Mouse (Mus musculus): ENCODE data around the gene Runx3. TPM values are rescaled to one million over a fixed set of nuclear protein-coding genes. Genes with fewer than 3 reads are reported as not detected.

The Runx3 gene
- polyA plus RNA-seq, 1 experiment = not detected

- Histone ChIP-seq H3K27ac (ENCODE audit: insufficient read depth, low read depth, low read length) (no peak overlapping the region), H3K4me1 (ENCODE audit: control insufficient read depth, insufficient read depth, low read length) (peaks cover 2% of the 10 kb centered on the region), H3K4me3 (ENCODE audit: insufficient read depth, low read depth, low read length) (no peak overlapping the region)
- WGBS = 80% methylated on average over 5 of the region's 5 CpGs
- TF ChIP-seq CTCF (IDR thresholded peaks at IDR 0.05; ENCODE audit: insufficient read depth, low read depth, low read length) (no peak), POLR2A (IDR thresholded peaks at IDR 0.05; ENCODE audit: insufficient read depth, low read depth, low read length) (no peak)
These were observed 3.3 kb downstream of the Runx3 start for GRCm38 (mm10) chr4:135123721-135124120.

DNA sequence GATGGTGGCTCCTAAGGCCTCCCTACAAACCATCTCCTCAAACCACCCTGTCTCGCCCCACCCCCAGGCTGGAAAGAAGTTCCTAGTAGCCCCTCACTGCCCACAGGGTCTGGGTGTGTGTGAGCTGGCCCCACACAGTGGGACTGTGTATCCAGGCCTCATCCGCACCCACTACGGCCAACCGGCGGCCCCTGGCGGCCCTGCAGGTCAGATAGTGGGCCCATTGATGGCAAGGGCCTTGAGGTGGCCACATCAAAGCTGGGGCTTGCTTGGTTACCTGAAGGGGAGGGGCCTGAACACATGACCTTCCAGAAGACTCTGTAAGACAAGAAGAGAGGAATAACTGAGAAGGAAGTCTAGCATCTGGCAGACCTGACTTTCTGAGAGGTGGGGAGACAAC lies 4.3 kb downstream of the Runx3 start:
- Histone ChIP-seq H3K4me1 (ENCODE audit: control insufficient read depth, insufficient read depth, low read length) (peaks cover 7% of the 10 kb centered on the region), H3K4me3 (ENCODE audit: insufficient read depth, low read depth, low read length) (no peak overlapping the region), H3K27ac (ENCODE audit: insufficient read depth, low read depth, low read length) (no peak overlapping the region)
- WGBS = 96% methylated on average over 6 of the region's 6 CpGs
- TF ChIP-seq CTCF (IDR thresholded peaks at IDR 0.05; ENCODE audit: insufficient read depth, low read depth, low read length) (no peak), POLR2A (IDR thresholded peaks at IDR 0.05; ENCODE audit: insufficient read depth, low read depth, low read length) (no peak)

GRCm38 (mm10) chr4:135125152-135125551 lies 4.7 kb downstream of the Runx3 start:
- 91% methylated on average over 3 of the region's 3 CpGs for WGBS
- Histone ChIP-seq H3K27ac (ENCODE audit: insufficient read depth, low read depth, low read length) (no peak overlapping the region), H3K4me1 (ENCODE audit: control insufficient read depth, insufficient read depth, low read length) (peaks cover 7% of the 10 kb centered on the region), H3K4me3 (ENCODE audit: insufficient read depth, low read depth, low read length) (no peak overlapping the region)
- TF ChIP-seq CTCF (IDR thresholded peaks at IDR 0.05; ENCODE audit: insufficient read depth, low read depth, low read length) (no peak), POLR2A (IDR thresholded peaks at IDR 0.05; ENCODE audit: insufficient read depth, low read depth, low read length) (no peak)

DNA sequence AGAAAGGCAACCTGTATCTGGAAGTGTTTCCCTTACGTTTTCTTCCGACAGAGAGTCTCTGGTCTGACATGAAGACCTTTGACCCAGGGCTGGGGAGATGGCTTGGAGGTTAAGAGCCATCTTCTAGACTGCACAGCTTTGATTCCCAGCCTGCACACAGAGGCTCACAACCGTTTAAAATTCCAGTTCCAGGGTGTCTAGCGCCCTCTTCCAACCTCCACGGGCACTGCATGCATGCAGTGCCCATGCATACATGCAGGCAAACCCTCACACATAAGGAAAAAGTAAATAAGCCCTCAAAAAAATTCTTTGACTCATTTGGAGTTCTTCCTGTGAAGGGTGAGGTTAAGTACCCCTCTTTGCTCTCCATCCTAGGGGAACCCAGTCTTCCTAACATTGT lies 5.9 kb downstream of the Runx3 start:
- Histone ChIP-seq H3K4me3 (ENCODE audit: insufficient read depth, low read depth, low read length) (no peak overlapping the region), H3K27ac (ENCODE audit: insufficient read depth, low read depth, low read length) (no peak overlapping the region), H3K4me1 (ENCODE audit: control insufficient read depth, insufficient read depth, low read length) (peaks cover 7% of the 10 kb centered on the region)
- 78% methylated on average over 5 of the region's 5 CpGs for WGBS
- TF ChIP-seq POLR2A (IDR thresholded peaks at IDR 0.05; ENCODE audit: insufficient read depth, low read depth, low read length) = no peak

DNA sequence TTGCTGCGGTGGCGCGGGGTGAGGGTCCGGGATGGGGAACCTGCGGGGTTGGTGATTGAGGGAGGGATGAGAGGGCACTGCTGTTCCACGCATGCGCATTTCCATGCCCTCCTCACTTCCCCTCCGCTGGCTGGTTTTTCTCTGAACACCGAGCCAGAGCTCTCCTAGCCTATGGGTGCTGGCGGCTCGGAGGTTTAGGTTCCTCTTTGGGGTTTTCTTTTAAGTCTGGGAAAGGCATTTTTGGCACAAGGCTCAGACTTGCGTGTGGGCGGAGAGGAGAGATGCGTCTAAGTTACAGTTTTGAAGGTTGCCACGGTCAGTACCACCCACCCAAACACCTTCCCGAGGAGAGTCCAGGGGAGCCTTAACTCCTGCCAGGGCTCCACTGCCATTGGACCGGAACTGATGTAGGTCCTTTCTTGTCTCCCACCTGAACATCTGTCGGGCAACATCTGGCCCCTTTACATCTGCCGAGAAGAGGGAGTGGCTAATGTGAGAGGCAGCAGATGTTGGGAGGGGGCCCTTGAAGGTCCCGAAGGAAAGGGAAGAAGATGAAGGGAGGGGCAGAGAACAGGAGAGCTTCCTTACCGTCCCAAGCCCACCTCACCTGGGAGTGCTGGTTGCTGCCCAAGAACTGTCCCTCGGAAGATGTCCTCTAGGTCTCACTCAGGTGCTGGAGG lies 8.5 kb downstream of the Runx3 start:
- 28% methylated on average over 22 of the region's 22 CpGs for WGBS
- H3K4me3 ChIP-seq (ENCODE audit: insufficient read depth, low read depth, low read length) = peak overlapping the region; percentile 10; the same call in 1 of the 2 replicates
- peaks cover 7% of the 10 kb centered on the region for H3K4me1 ChIP-seq (ENCODE audit: control insufficient read depth, insufficient read depth, low read length)
- H3K27ac ChIP-seq (ENCODE audit: insufficient read depth, low read depth, low read length) = no peak overlapping the region
- no peak for TF ChIP-seq POLR2A (IDR thresholded peaks at IDR 0.05; ENCODE audit: insufficient read depth, low read depth, low read length)
- no peak for TF ChIP-seq CTCF (IDR thresholded peaks at IDR 0.05; ENCODE audit: insufficient read depth, low read depth, low read length)

DNA sequence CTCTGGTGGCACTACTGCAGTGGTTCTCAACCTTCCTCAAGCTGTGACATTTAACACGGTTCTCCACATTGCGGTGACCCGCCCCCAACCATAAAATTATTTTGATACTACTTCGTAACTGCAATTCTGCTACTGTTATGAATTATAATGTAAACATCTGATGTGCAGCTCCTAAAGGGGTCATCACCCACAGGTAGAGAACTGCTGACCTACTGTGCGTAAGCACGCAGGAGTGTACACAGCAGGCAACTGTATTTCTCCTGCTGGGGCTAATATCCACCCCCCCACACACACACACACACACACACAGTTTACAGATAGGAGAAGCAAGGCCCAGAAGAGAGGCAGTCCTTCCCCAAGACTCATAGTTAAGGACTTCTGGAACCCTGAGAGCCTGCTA lies 9.7 kb downstream of the Runx3 start:
- TF ChIP-seq CTCF (IDR thresholded peaks at IDR 0.05; ENCODE audit: insufficient read depth, low read depth, low read length) (no peak), POLR2A (IDR thresholded peaks at IDR 0.05; ENCODE audit: insufficient read depth, low read depth, low read length) (no peak)
- no peak overlapping the region for H3K4me3 ChIP-seq (ENCODE audit: insufficient read depth, low read depth, low read length)
- H3K4me1 ChIP-seq (ENCODE audit: control insufficient read depth, insufficient read depth, low read length) = peaks cover 8% of the 10 kb centered on the region
- WGBS = 89% methylated on average over 6 of the region's 6 CpGs
- no peak overlapping the region for H3K27ac ChIP-seq (ENCODE audit: insufficient read depth, low read depth, low read length)

DNA sequence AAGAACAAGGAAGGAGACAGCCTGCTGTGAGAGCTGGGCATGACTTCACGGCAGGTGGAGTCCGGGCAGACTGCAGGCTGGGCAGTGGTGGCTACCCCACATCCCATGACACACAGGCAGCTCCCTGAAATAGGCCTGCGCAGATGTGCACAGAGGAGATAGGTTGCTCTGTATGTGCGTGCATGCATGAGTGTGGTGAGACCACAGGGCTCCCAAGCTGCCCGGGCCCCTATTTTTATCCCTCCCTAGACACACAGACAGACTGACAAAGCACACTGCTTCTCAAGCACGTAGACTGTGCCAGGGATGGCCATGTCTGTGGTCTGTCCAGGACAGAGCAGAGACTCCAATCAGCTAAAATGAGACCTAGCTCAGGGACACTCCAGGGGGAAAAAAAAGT lies 10.7 kb downstream of the Runx3 start:
- Histone ChIP-seq H3K4me3 (ENCODE audit: insufficient read depth, low read depth, low read length) (no peak overlapping the region), H3K27ac (ENCODE audit: insufficient read depth, low read depth, low read length) (no peak overlapping the region), H3K4me1 (ENCODE audit: control insufficient read depth, insufficient read depth, low read length) (peaks cover 14% of the 10 kb centered on the region)
- WGBS = 91% methylated on average over 6 of the region's 6 CpGs
- TF ChIP-seq POLR2A (IDR thresholded peaks at IDR 0.05; ENCODE audit: insufficient read depth, low read depth, low read length) (no peak), CTCF (IDR thresholded peaks at IDR 0.05; ENCODE audit: insufficient read depth, low read depth, low read length) (no peak)

DNA sequence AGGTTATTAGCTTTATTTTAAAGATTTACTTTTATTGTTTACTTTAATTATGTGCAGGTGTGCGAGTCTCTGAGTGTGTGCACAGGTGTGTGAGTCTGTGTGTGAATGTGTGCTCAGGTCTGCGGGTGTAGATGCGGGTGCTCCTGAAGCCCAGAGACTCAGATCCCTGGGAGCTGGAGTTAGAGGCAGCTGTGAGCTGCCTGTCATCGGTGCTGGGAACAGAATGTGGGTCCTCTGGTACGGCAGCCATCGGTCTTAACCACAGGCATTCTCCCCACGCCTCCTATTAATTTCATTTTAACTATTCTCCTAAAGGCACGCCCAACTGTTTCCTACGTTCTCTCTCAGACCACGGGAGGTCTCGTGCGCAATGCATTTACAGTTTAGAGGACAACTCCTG lies 12.3 kb downstream of the Runx3 start:
- H3K4me3 ChIP-seq (ENCODE audit: insufficient read depth, low read depth, low read length) = no peak overlapping the region
- WGBS = 92% methylated on average over 12 of the region's 12 CpGs
- peaks cover 14% of the 10 kb centered on the region for H3K4me1 ChIP-seq (ENCODE audit: control insufficient read depth, insufficient read depth, low read length)
- no peak for TF ChIP-seq CTCF (IDR thresholded peaks at IDR 0.05; ENCODE audit: insufficient read depth, low read depth, low read length)
- no peak for TF ChIP-seq POLR2A (IDR thresholded peaks at IDR 0.05; ENCODE audit: insufficient read depth, low read depth, low read length)
- no peak overlapping the region for H3K27ac ChIP-seq (ENCODE audit: insufficient read depth, low read depth, low read length)

DNA sequence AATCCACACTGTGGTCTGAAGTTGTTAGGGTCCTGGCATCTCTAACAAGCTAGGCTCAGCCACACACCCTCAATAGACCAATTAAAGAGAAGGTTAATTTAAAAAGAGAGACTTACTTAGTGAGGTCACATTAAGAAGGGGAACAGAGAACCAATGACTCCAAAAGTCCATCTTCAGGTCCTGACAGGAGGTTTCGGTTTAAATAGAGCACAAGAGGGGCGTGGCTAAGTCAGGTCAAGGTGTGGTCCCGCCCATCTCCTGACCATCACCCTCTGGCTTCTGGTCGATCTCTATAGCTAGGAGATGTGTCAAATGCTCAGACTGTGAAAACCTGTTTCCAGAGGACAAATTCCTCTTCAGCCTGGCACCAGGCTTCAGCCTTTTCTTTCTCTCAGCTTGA lies 13.3 kb downstream of the Runx3 start:
- Histone ChIP-seq H3K4me3 (ENCODE audit: insufficient read depth, low read depth, low read length) (no peak overlapping the region), H3K27ac (ENCODE audit: insufficient read depth, low read depth, low read length) (no peak overlapping the region), H3K4me1 (ENCODE audit: control insufficient read depth, insufficient read depth, low read length) (peaks cover 12% of the 10 kb centered on the region)
- no peak for TF ChIP-seq CTCF (IDR thresholded peaks at IDR 0.05; ENCODE audit: insufficient read depth, low read depth, low read length)
- no peak for TF ChIP-seq POLR2A (IDR thresholded peaks at IDR 0.05; ENCODE audit: insufficient read depth, low read depth, low read length)
- 69% methylated on average over 4 of the region's 4 CpGs for WGBS

DNA sequence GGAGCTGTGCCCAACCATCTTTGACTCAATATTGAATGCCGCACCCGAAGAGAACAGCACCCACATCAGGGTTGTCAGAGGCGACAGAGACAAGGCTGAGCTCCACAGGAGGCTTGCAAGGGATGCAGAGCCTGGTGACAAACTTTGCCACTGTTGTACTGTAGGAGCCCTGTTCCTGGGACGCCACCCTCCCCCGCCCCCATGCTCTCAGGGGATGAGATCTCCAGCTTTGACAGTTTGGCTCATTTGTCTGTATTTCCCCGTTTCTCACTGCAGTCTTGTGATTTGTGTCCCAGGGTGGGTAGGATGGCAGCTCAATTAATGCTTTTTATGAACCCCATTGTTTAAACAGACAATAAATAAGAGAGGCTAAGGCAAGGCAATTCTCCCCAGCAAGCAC lies 14.9 kb downstream of the Runx3 start:
- H3K4me1 ChIP-seq (ENCODE audit: control insufficient read depth, insufficient read depth, low read length) = peaks cover 7% of the 10 kb centered on the region; the same call in 1 of the 2 replicates
- TF ChIP-seq CTCF (IDR thresholded peaks at IDR 0.05; ENCODE audit: insufficient read depth, low read depth, low read length) = no peak
- TF ChIP-seq POLR2A (IDR thresholded peaks at IDR 0.05; ENCODE audit: insufficient read depth, low read depth, low read length) = no peak
- no peak overlapping the region for H3K4me3 ChIP-seq (ENCODE audit: insufficient read depth, low read depth, low read length)
- no peak overlapping the region for H3K27ac ChIP-seq (ENCODE audit: insufficient read depth, low read depth, low read length)
- 75% methylated on average over 6 of the region's 6 CpGs for WGBS

All from olfactory bulb, adult 2 months (tissue).